Mouse (Mus musculus): ENCODE data around the gene Lmntd1.

The Lmntd1 gene

DNA sequence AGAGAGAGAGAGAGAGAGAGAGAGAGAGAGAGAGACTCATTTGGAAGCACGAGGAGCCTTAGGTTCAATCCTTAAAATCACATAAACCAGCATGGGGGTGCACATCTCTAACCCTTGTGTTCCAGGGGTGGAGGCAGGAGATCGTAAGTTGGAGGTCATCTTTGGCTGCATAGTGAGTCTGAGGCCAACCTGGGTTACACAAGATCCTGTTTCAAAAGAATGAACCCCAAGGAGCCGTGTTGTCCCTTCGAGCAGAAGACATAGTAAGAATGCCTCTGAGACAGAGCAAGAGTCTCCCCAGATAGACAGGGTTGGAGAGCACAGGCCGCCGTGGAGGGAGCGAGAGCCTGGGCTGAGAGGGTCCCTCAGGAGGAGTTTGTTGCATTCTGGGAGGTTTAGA is 291.9 kb downstream of the Lmntd1 start:
- ATAC-seq (ENCODE audit: insufficient number of reproducible peaks, low FRiP score, low TSS enrichment) = no peak

DNA sequence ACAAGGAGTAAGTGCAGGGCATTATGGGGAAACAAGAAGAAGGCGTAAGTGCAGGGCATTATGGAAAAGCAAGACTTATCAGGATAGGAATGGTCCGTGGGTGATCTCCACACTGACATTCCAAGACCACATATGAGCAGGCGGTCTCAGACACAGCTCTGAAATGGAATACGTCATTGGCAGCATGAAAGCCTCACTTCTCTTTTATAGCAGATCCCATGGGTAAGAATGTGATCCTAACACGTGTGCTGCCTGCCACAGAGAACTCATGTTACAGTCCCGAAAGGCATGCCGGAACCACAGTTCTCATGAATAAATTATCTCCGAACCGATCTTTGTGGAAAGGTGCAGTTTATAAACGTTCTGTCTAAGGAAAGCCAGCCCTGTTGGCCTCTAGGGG is 294.0 kb downstream of the Lmntd1 start:
- ATAC-seq (ENCODE audit: insufficient number of reproducible peaks, low FRiP score, low TSS enrichment) = no peak
